ENCODE assay signal across 12 mouse cellular contexts in the genomic region with DNA sequence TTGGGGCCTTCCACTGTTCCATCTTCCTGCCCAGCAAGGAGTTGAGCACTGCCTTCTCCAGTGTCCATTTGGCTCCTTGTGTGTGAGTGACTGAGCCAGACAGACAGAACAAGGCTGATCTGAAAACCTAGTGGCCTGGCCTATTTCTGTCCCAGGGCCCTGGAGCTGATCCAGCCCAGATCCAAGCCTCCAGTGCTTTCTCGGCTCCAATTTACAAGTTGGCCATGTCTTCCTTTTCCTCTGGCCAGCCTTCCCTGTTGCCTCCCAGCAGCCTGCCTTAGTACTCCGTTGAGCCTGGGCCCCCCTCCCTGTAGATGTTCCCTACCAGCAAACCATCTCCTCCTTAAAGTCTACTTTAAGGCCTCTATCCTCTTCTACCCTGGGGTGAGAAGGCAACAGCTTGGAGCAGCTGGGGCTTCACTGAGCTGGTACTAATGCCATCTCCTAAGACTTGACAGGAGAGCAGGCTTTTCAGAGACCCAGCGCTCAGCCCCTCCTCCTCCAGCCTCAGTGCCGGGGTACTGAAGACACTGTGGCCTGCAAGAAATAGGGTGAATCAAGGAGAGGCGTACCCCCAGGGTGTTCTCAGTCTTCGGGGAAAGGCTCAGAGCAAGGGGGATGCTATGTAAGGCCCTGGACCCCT.
DNase-seq lines count a peak whose midpoint lies in the region; ATAC-seq and TF ChIP-seq lines count a peak whose summit lies in the region.
"Had no signal": no experiment of that assay in that cellular context is flagged by ENCODE, and none has a peak within 500 bp of the region (broad histone marks: within the 10 kb centered on the region; RNA-seq: fewer than 3 reads in every experiment).

No protein-coding gene starts in this region.

- no peak for ATAC-seq in kidney, embryonic 14.5 days (ENCODE audit: low FRiP score, low TSS enrichment)
- peak; percentile 91 for ATAC-seq in cerebellum, adult (ENCODE audit: insufficient number of reproducible peaks, low FRiP score, low TSS enrichment)
- ATAC-seq in forebrain, embryonic 16.5 days = no peak
- ATAC-seq in liver, postnatal 0 days = no peak
- ATAC-seq: forebrain, embryonic 15.5 days; inflammation-experienced regulatory T-cells, adult 6 months had no signal

- H3K4me2 ChIP-seq in kidney, embryonic 14.5 days (replicated peaks; ENCODE audit: low read depth, low read length) = no peak overlapping the region
- no peak overlapping the region for H3K4me2 ChIP-seq in forebrain, embryonic 16.5 days (ENCODE audit: low read length)
- H3K4me2 ChIP-seq in liver, postnatal 0 days (ENCODE audit: low read depth, low read length) = no peak overlapping the region
- H3K4me2 ChIP-seq: forebrain, embryonic 15.5 days; lung, embryonic 14.5 days had no signal

- H3K27me3 ChIP-seq in kidney, embryonic 14.5 days (ENCODE audit: control insufficient read depth, insufficient read depth, low read length) = no peaks in the 10 kb centered on the region
- H3K27me3 ChIP-seq in forebrain, embryonic 16.5 days (replicated peaks; ENCODE audit: control insufficient read depth, insufficient read depth, low read length) = no peaks in the 10 kb centered on the region
- 0 out of 2 replicates have a peak, but pooled peaks cover 14% of the 10 kb centered on the region for H3K27me3 ChIP-seq in liver, postnatal 0 days (ENCODE audit: insufficient read depth, low read length)
- H3K27me3 ChIP-seq: forebrain, embryonic 15.5 days had no signal

- no peak overlapping the region for H3K4me3 ChIP-seq in kidney, embryonic 14.5 days (ENCODE audit: low read length)
- no peak overlapping the region for H3K4me3 ChIP-seq in forebrain, embryonic 16.5 days (replicated peaks; ENCODE audit: low read length)
- H3K4me3 ChIP-seq in liver, postnatal 0 days (ENCODE audit: low read depth, low read length) = no peak overlapping the region
- H3K4me3 ChIP-seq: forebrain, embryonic 15.5 days; myocyte had no signal

- H3K9ac ChIP-seq in kidney, embryonic 14.5 days (ENCODE audit: low read depth, low read length) = no peak overlapping the region
- no peak overlapping the region for H3K9ac ChIP-seq in forebrain, embryonic 16.5 days (replicated peaks; ENCODE audit: low read depth, low read length)
- H3K9ac ChIP-seq in liver, postnatal 0 days (replicated peaks) = no peak overlapping the region
- H3K9ac ChIP-seq: forebrain, embryonic 15.5 days; lung, embryonic 14.5 days had no signal

- H3K36me3 ChIP-seq in kidney, embryonic 14.5 days (ENCODE audit: control insufficient read depth, insufficient read depth, low read length) = no peaks in the 10 kb centered on the region
- H3K36me3 ChIP-seq in forebrain, embryonic 16.5 days (ENCODE audit: control insufficient read depth, insufficient read depth) = no peaks in the 10 kb centered on the region
- H3K36me3 ChIP-seq in liver, postnatal 0 days (replicated peaks; ENCODE audit: insufficient read depth, low read length) = no peaks in the 10 kb centered on the region
- H3K36me3 ChIP-seq: forebrain, embryonic 15.5 days had no signal

- WGBS in kidney, embryonic 14.5 days = 90% methylated on average over 6 of the region's 6 CpGs
- 65% methylated on average over 6 of the region's 6 CpGs for WGBS in forebrain, embryonic 16.5 days
- WGBS in liver, postnatal 0 days (ENCODE audit: insufficient replicate concordance) = 83% methylated on average over 6 of the region's 6 CpGs

- no peak for TF ChIP-seq CTCF in liver, postnatal 0 days (IDR thresholded peaks at IDR 0.05; ENCODE audit: low read depth)

- intact Hi-C loops in gastrocnemius, postnatal 14 days (cut with DNase I; ENCODE audit: low total_unique reads) = no loop called here

- no peaks in the 10 kb centered on the region for H3K9me3 ChIP-seq in kidney, embryonic 14.5 days (ENCODE audit: control insufficient read depth, low read length)
- no peaks in the 10 kb centered on the region for H3K9me3 ChIP-seq in forebrain, embryonic 16.5 days (ENCODE audit: control insufficient read depth, low read length)
- H3K9me3 ChIP-seq in liver, postnatal 0 days (ENCODE audit: low read length) = no peaks in the 10 kb centered on the region
- H3K9me3 ChIP-seq: forebrain, embryonic 15.5 days had no signal

- no peak overlapping the region for H3K27ac ChIP-seq in kidney, embryonic 14.5 days (ENCODE audit: low read depth, low read length)
- no peak overlapping the region for H3K27ac ChIP-seq in forebrain, embryonic 16.5 days (ENCODE audit: low read length)
- H3K27ac ChIP-seq in liver, postnatal 0 days (ENCODE audit: low read depth) = no peak overlapping the region
- H3K27ac ChIP-seq: forebrain, embryonic 15.5 days had no signal

- no peaks in the 10 kb centered on the region for H3K4me1 ChIP-seq in kidney, embryonic 14.5 days (ENCODE audit: control insufficient read depth, insufficient read depth, low read length)
- no peaks in the 10 kb centered on the region for H3K4me1 ChIP-seq in forebrain, embryonic 16.5 days (replicated peaks; ENCODE audit: control insufficient read depth, insufficient read depth, low read length)
- H3K4me1 ChIP-seq in liver, postnatal 0 days (ENCODE audit: insufficient read depth) = no peaks in the 10 kb centered on the region
- H3K4me1 ChIP-seq: forebrain, embryonic 15.5 days had no signal

- TF ChIP-seq EP300 in liver, postnatal 0 days (IDR thresholded peaks at IDR 0.05; ENCODE audit: low read depth) = no peak

- DNase-seq in kidney, postnatal 10 days = peak; percentile 49
- DNase-seq in adipocyte (ENCODE audit: low spot score) = peak; percentile 63
- peak; percentile 74 for DNase-seq in gastrocnemius, postnatal 14 days
- no peak for DNase-seq in spleen, postnatal 10 days (ENCODE audit: low spot score in 2 of 2)
- DNase-seq in liver, postnatal 0 days = no peak
- DNase-seq: lung, embryonic 14.5 days had no signal

Comparison
In these comparisons a context has a peak if more than half of its experiments do, and no peak if none do; other contexts are left out.
1. DNase-seq: peak in kidney, postnatal 10 days (single experiment), adipocyte (single experiment) and gastrocnemius, postnatal 14 days (single experiment); none in spleen, postnatal 10 days (0 of 2) and liver, postnatal 0 days (single experiment).